Mouse (Mus musculus) splenic B cell, adult 2 months (primary cell): ENCODE results near the gene B3galt4.
A peak's percentile ranks its signal among the peaks of the same experiment; 100 is the strongest.

Experiments
- DNase-seq: peaks from one replicate; pipeline ENCODE4 v3.0.0-alpha.2; 2011; ENCODE audit warnings: low read depth, low spot score
- H3K27me3 ChIP-seq: 2 replicates; pipeline ENCODE4 v1.6.1; 2012; ENCODE audit warnings: mild to moderate bottlenecking, low read length, moderate library complexity, mixed read lengths; ENCODE audit not compliant: control insufficient read depth, poor library complexity, insufficient read depth, severe bottlenecking
- H3K36me3 ChIP-seq: 2 replicates; pipeline ENCODE4 v1.6.1; 2012; ENCODE audit warnings: mild to moderate bottlenecking, low read length, moderate library complexity, mixed read lengths; ENCODE audit not compliant: control insufficient read depth, poor library complexity, insufficient read depth, severe bottlenecking

The B3galt4 gene

DNA sequence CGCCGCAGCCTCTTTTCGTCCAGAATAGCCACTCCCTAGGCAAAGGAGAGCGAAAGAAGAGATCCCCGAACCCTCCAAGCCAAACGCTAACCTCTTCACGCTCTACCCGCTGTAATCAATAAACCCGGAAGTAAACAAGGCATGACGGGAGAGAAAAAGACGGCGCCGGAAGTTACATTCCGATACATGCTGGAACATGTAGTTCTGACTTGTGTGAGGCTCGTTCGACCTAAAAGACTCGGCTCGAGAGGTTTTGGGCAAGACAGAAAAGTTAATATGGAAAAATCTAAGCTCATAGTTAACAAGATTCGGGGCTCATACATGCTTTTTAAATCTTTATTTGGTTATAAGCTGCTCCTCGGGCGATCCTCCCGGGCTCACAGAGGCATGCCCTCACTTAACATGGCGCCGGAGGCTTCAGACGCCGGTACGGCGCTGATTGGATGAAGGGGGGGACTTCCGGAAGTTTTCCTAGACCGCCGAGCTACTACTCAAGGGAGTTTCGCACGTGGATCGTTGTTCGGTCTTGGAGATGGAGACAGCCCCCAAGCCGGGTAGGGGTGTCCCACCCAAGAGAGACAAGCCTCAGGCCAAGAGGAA is 11.0 kb downstream of the B3galt4 start, which contains the start of the genes Pfdn6 and Wdr46:
Gene Pfdn6 (minus strand): TSS at position 138 of the 600 bp plus-strand sequence.
Gene Wdr46 (plus strand): TSS at position 455 of the 600 bp plus-strand sequence.
- Histone ChIP-seq H3K36me3 (peaks cover 13% of the 10 kb centered on the region), H3K27me3 (no peaks in the 10 kb centered on the region)
- peak; percentile 90 for DNase-seq

DNA sequence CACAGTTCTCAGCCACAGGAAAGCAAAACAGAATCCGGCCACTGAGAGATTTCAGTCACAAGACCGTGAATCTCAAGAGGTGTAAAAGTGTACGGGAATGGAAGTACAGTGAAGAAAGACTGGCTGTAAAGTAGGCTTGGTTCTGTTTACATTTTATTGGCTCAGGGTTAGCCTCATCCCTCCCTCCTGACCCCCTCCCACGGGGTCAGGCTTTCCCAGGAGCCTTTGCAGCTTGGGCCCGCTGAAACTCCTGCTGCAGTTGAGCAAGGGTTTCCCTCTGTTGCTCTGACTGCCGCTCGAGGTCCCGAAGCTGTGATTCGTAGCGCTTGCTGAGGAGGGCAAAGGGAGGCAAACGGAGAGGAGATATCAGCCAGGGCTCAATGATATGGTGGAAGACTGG is 12.5 kb downstream of the B3galt4 start:
- DNase-seq = no peak
- Histone ChIP-seq H3K36me3 (peaks cover 14% of the 10 kb centered on the region), H3K27me3 (no peaks in the 10 kb centered on the region)

DNA sequence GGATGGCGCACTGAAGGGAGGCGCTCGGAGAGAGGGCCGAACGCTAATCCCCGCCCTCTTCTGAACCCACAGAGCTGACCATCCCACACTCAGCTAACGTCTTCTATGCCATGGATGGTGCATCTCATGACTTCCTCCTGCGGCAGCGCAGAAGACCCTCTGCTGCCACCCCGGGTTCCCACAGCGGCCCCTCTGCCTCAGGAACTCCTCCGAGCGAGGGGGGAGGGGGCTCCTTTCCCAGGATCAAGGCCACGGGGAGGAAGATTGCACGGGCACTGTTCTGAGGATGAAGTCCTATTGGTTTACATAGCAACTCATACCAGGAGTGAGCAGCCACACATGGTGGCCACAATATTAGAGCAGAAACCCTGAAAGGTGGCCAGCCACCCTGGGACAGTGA is 14.3 kb downstream of the B3galt4 start:
- Histone ChIP-seq H3K36me3 (peaks cover 12% of the 10 kb centered on the region), H3K27me3 (no peaks in the 10 kb centered on the region)
- DNase-seq = no peak

DNA sequence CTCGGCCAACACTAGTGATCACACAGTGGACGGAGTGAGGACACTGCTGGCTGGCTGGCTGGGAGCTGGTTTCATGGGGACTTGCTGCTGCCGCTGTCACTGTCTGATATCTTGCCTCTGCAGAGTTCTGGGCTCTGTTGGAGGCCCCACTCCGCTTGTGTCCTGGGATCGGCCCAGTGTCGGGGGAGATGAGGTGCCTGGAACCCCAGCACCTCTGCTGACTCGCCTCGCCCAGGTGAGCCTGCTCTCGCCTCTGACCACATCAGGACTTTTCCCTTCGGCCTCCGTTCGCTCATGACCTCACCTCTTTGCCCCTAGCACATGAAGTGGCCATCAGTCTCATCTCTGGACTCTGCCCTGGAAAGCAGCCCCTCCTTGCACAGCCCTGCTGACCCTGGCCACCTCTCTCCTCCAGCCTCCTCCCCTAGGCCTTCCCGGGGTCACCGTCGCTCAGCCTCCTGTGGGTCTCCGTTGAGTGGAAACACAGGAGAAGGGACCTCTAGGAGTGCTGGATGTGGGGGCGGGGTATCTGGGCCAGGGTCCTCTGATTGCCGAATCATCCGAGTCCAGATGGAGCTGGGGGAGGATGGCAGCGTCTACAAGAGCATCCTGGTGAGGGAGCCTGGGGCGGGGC is 15.7 kb downstream of the B3galt4 start:
- H3K36me3 ChIP-seq = peaks cover 12% of the 10 kb centered on the region
- no peak for DNase-seq

DNA sequence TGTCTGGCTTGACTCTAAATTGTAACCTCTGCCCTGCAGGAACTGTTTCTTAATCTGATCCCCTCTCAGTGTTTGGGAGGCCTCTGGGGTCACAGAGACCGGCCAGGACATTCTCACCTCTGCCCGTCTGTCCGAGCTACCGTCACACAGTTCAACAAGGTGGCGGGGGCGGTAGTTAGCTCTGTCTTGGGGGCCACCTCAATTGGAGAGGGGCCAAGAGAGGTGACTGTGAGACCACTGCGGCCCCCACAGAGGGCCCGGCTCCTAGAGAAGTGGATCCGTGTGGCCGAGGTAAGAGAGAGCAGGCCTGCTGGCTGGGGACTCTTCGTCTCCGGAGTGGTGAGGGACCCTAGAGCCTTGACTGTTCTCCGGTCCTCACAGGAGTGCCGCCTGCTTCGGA is 18.3 kb downstream of the B3galt4 start:
- no peak for DNase-seq
- no peaks in the 10 kb centered on the region for H3K27me3 ChIP-seq
- peaks cover 15% of the 10 kb centered on the region for H3K36me3 ChIP-seq

More for the DNA sequence above, 15.7 kb downstream of the B3galt4 start:
- H3K27me3 ChIP-seq = no peaks in the 10 kb centered on the region

DNA sequence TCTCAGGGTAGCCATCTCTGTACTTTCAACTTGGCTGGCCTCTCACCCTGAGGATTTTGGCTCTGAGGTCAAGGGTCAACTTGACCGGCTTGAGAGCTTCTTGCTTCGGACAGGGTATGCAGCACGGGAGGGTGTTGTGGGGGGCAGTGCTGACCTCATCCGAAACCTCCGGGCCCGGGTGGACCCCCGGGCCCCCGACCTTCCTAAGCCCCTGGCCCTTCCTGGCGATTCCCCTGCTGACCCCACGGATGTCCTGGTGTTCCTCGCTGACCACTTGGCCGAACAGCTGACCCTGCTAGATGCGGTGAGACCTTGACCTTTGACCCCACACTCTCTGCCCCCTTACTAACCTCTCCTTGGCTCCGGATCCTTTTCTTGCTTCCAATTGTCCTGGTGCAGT is 18.8 kb downstream of the B3galt4 start:
- peaks cover 16% of the 10 kb centered on the region for H3K36me3 ChIP-seq
- DNase-seq = no peak
- no peaks in the 10 kb centered on the region for H3K27me3 ChIP-seq

DNA sequence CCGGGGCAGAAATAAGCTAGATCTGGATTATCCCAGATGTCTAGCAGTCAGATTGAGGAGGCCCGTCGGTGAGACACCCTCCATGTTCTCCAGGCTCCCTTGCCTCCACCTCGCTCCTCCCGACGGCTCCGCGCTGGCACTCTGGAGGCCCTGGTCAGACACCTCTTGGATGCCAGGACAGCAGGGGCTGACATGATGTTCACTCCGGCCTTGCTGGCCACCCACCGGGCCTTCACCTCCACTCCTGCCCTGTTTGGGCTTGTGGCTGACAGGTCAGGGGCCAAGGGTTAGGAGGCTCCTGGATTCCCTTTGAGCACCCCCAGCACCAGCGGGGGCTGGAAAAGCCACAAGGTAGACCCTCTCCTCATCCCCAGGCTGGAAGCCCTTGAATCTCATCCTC is 19.3 kb downstream of the B3galt4 start:
- peaks cover 13% of the 10 kb centered on the region for H3K36me3 ChIP-seq

DNA sequence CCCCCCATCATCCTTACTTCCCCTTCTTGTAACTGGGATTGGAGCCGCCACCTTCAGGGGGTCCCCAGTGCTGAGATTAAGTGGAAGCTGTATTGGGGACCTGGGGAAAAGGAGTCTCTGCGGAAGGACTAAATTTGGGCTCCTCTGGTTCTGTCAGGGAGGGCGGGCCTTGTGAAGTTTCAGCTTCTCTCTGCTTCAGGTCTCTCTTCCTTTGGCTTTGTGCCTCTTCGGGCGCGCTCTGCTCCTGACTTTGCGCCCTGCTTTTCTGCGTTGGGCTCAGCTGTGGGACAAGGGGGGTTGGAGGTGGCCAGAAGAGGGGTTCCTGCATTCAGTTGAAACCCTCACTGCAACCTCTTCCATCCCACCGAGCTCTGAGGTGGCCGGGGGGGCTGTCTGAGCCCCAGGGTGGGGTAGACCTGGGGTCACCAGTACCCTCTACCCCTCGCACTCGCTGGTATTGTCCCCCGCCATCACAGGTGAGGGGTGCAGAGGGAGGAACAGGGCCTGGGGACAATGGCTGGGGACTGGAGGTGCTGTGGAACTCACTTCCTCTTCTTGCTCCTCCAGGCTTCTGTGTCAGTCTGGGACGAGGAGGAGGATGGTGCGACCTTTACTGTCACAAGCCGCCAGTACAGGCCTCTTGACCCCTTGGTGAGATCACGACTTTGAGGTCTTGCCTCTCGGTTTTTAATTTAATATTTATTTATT is 20.0 kb downstream of the B3galt4 start:
- peak; percentile 43 for DNase-seq
- H3K27me3 ChIP-seq = no peaks in the 10 kb centered on the region
- peaks cover 16% of the 10 kb centered on the region for H3K36me3 ChIP-seq

More for the DNA sequence above, 19.3 kb downstream of the B3galt4 start:
- DNase-seq = no peak
- no peaks in the 10 kb centered on the region for H3K27me3 ChIP-seq

DNA sequence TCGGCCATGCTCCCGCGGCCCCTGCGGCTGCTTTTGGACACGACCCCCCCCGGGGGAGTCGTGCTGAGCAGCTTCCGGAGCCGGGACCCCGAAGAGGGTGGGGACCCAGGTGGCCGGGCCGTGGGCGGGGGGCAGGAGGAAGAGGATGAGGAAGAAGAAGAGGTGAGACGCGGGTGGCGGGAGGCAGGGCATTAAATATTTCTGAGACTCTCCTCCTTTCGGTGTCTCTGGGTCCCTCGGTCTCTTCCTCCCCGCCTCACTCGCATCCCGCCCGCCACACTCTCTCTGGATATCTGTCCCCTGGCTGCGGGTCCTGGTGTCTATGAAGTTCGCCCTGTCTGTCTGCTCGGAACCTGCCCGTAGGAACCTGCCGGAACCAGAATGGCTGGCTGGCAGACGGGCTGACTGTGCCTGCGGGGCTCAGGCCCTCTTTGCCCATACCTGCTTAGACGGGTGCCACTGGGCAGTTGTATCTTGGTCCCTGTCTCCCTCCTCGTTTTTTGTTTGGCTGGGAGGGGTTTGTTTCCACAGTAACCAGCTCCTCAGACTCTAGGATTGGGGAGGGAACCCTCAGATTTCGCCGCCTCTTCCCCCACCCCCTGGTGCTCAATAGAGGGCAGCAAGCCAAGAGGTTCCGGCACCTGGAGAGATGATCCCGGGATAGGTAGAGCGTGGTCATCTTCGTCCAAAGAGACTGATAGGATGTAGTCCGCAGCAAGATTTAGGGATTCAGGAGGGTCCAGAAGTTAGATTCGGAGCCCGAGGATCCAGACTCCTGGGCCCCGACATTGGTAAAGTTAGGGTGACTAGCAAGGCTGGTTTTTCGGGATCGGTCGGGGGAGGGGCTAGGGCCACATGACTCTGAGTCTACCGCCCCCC is 20.8 kb downstream of the B3galt4 start:
- Histone ChIP-seq H3K36me3 (peaks cover 15% of the 10 kb centered on the region), H3K27me3 (no peaks in the 10 kb centered on the region)
- DNase-seq = peak; percentile 69

DNA sequence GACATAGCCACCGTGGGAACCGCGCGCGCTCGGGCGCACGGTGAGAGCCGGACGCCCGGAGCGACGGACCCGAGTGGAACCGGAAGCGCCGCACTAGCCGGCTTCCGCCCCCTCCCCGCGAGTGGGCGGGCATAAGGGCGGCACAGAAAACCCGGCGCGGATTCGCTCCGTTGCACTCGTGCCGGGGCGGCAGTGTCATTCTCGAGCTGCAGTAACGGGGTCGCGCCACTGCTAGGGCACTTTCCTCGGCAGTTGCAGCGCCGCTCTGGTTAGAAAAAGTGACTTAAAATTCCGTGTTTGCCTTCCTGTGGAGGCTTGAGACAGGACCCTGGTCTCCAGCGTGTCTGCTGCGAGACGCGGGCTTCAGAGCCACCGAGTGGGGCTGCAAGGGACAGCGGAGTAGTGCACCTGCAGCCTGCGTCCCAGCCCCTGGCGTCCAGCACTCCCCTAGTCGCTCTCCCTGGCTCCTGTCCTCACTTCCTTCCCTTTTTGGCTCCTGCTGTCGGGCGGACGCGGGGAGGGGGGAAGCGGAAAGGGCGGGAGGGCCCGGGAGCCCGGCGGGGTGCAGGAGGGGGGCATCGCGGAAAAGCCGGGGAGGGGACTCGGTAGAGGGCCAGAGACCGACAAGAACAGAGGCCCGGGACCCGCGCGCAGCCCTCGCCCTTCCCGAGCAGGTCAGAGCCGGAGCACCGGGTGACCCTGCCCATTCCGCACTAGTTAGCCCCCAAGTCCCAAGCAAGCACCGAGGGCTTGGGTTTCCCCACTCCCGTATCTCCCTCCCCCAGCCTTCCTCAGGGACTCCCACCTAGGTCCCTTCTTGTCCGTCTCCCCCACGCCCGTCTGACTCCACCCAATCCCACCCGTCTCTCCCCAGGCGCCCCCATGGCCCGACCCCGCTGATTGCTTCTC is 21.7 kb downstream of the B3galt4 start, which contains the start of gene Rgl2:
Gene Rgl2 (plus strand): TSS at position 173 of the 909 bp plus-strand sequence.
- peaks cover 18% of the 10 kb centered on the region for H3K36me3 ChIP-seq
- H3K27me3 ChIP-seq = no peaks in the 10 kb centered on the region
- peak; percentile 95 for DNase-seq

DNA sequence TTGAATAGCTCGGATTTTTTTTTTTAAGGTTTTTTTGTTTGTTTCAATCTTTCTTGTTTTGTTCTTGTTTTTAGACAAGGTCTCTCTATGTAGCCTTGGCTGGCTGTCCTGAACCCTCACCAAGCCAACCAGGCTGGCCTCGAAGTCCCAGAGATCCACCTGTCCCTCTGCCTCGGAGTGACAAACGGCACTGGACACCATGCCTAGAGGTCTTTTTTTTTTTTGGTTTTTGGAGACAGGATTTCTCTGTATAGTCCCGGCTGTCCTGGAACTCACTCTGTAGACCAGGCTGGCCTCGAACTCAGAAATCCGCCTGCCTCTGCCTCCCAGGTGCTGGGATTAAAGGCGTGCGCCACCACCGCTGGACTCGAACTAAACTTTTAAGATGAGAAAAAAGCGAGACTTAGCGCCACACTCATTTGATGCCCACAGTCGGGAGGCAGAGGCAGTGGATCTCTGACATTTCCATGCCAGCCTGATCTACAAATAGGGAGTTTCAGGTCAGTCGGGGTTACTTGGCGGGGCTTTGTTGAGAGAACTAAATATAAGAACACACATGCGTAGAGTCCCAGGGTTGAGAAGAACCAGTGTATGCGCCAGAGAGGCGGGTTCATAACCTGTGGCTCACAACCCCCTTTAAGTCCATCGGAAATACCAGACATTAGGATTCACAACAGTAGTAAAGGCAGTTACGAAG is 22.9 kb downstream of the B3galt4 start:
- no peaks in the 10 kb centered on the region for H3K27me3 ChIP-seq
- peaks cover 18% of the 10 kb centered on the region for H3K36me3 ChIP-seq
- DNase-seq = no peak

DNA sequence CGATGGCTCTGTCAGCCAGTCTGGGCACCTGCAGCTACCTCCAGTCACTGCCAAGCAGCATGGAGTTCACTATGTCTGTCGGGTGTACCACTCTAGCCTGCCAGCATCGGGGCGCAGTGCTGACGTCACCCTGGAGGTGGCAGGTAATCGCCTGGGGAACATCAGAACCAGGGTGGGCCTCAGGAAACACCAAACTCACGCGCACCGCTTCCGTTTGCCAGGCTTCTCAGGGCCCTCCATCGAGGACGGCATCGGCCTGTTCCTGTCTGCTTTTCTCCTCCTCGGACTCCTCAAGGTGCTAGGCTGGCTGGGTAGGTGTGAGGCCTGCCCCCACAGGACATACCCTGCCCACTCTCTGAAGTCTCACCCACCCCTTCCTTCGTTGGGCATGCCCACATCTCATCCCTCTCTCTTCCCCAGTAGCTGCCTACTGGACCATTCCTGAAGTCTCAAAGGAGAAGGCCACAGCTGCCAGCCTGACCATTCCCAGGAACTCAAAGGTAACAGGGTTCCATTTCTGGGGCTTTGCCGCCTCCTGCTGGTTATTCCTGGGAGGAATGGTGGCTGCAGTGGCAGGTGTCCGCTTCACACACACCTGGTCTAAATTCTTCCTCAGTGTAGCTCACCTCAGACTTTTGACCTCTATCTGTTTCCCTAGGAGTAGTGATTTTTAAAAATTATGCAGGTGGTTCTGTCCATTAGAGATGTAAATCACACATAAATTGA is 24.9 kb downstream of the B3galt4 start:
- Histone ChIP-seq H3K36me3 (peaks cover 26% of the 10 kb centered on the region), H3K27me3 (no peaks in the 10 kb centered on the region)
- DNase-seq = peak; percentile 38
